Mouse (Mus musculus): ENCODE data around the gene Arl15. TPM values are rescaled to one million over a fixed set of nuclear protein-coding genes. Genes with fewer than 3 reads are reported as not detected.

The Arl15 gene
- total RNA-seq, 2 experiments from 2014 or later = 12.1 to 14.3 TPM

DNA sequence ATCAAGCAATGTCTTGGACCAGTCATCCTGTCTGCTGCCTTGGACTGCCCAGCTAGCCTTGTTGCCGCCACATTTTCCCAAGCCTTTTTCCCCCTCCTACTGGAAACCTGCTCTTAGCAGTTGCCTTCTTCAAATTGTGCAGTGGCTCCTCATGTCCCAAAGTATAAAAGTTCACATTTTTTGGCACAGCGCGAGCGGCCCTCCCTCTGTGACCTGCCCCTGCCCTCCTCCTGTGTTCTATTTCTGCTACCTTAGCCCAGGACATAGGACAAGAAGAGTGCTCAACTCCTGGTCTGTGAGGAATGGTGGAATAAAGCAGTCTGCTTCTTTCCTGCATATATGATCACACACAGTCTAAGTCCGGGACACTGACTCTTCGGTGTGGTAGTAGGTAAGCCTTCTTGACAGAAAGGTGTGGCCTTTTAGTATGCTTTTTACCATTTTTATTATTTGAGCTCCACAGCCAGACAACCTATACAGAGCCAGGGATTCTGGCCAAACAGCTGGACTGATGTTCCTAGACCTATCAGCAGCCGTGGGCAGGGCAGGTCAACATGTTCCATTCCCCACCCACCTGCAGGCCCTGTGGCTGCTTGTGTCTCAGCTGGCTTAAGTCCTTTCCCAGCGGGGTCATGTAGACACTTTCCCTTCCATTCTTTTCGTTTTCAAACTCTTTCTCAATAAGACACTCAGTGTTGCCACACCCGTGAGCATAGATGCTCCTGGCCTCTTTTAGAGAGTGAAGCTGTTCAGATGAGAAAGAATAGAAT, 293.6 kb downstream of the Arl15 start:
- no peak for ATAC-seq (ENCODE audit: poor library complexity, severe bottlenecking)

DNA sequence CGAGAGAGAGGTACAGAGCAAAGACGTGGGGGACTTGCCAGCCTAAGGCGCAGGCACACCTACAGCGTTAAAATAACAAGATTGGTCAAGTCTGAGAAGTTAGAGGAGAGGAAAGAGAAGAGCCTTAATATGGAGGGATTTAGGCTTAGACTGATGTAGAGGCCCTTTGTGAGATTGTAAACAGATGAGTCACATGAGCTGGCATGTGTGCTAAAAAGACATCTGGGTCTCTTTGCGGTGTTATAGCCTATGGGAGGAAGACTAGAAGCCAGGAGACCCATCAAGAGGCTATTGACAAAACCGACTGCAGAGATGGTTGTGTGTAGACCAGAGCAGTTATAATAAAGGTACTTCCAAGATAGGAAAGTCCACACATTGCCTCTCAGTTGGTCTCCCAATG, 296.5 kb downstream of the Arl15 start:
- ATAC-seq (ENCODE audit: poor library complexity, severe bottlenecking) = no peak

DNA sequence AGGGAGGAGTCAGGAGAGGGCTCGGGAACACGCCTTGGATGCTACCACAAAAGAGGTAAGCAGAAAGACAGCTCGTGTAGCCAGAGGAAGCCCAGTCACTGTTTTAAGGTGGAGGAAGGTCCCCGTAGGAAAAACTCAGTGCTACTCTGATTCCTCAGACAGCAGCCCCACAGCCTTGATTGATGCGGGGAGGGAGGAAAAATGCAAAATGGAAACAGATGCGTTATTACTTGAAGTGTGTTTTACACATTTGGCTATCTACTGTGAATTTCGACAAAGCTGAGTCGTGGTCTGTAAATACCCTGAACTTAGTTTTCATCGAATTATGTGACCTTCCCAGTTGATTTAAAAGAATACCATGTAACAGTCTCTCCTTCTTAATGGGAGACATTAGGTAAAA, 296.9 kb downstream of the Arl15 start:
- no peak for ATAC-seq (ENCODE audit: poor library complexity, severe bottlenecking)

DNA sequence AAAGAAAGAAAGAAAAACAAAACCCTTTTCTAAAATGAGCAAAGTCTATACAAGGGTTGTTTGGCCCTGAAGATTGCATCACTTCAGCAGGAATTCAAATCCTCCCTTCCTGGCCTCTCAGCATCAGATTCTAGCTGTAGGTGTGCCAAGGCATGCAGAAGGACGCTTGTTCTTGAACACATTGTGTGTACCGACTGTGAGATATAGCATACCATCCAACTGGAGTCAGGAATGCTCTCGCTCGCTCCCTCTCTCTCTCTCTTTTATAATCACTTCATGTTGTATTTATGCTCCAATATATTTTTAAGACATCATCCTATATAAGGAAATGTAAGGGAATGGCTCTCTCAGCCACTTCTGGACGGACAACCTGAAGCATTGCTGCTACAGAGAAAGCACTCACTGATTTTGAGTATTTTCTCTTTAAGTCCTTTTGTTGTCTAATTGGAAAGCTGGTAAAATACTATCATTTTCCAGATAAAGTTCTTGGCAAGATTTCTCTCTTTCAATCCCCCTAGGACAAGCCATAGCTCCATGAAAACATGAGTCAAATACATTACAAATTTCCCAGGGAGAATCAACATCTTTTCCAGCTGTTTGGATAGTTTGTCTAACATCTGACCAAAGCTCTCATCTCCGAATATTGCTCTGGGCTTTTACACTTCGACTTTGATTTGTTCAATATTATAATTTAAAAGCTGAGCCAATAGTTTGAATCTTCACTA, 300.0 kb downstream of the Arl15 start:
- no peak for ATAC-seq (ENCODE audit: poor library complexity, severe bottlenecking)

DNA sequence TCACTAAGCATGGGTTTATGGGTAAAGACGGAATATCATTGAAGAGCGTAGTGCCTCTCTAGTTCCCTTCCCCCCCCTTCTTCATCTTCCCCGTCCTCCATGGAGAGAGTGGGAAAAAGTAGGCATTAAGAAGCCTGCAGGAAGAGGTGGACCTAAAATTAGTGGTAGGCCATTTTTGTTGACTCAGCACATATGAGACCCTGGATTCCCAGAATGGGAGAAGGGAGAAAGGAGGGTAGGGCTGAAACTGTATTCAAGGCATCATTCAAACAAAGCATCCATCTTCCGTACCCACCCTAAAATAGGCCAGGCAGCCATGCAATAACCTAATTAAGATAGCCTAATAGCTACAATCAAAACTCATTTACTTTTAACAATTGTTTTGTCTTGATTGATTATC, 301.1 kb downstream of the Arl15 start:
- ATAC-seq (ENCODE audit: poor library complexity, severe bottlenecking) = no peak

DNA sequence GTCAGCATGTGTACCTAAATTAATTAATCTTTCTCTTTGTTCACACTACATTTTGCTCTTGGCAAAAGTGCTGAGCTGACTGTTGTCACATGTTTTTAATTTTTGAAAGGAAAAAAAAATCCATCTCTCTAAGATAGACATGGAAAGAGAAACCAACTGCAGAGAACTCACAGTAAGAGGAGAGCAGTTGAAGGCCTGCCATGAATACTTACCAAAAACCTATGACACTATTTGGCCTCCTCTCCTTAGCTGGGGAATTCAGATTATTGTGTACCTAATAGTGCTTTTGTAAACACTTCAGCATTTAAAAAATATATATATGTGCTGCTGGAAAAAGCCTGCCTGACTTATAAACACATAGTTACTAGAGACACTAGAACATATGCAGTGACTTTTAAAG, 302.1 kb downstream of the Arl15 start:
- no peak for ATAC-seq (ENCODE audit: poor library complexity, severe bottlenecking)

DNA sequence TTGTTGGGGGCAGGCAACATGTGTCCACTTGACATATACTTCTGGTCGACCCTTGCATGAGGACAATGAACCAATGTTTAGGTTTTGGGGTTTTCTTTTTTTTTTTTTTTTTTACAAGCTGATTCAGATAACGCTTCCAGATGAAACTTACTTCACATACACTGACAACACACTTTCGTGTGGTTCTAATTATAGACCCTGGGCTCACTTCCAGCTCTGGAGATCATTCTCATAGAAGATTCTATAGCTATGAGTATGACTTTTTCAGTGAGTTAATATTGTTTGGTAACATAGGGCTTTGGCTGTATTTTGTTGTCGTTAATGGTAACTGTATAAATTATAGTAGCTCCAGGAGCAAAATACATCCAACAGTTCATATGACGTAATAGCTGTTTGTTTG, 306.9 kb downstream of the Arl15 start:
- no peak for ATAC-seq (ENCODE audit: poor library complexity, severe bottlenecking)

DNA sequence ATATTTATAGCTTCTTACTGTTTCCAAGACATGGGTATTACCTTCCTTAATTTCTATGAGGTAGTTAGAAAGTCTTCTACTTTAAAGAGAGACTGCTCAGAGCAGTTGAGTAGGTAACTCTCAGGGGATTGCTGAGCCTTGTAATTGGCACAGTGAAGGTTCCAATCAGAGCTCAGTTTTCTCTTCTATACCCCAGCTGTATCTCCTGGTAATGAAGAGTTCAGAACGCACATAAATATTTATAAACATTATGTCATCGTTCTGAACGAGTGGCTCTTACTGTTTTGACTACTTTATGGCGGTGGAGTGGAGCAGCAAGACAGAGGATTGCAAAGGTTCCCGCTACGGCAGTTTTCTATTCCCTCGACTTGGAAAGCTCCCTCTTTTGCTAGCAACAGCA, 311.8 kb downstream of the Arl15 start:
- ATAC-seq (ENCODE audit: poor library complexity, severe bottlenecking) = no peak

DNA sequence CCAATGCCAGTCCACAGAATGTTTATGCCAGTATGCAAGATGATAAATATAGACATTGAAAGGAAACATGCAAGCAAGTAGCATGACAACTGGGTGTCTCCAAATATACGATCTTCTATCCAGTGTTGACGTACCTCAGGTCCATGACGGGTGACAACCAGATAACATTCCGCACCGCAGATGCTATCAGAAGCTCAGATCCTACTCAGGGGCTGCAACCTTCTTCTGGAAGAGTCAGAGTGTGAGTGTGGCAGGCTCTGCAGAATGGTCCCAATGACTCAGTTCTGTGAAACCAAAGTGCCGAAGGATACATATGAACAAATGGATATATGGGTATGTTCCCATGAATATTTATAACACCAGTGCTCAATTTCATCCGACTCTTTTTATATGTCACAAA, 313.2 kb downstream of the Arl15 start:
- ATAC-seq (ENCODE audit: poor library complexity, severe bottlenecking) = no peak

DNA sequence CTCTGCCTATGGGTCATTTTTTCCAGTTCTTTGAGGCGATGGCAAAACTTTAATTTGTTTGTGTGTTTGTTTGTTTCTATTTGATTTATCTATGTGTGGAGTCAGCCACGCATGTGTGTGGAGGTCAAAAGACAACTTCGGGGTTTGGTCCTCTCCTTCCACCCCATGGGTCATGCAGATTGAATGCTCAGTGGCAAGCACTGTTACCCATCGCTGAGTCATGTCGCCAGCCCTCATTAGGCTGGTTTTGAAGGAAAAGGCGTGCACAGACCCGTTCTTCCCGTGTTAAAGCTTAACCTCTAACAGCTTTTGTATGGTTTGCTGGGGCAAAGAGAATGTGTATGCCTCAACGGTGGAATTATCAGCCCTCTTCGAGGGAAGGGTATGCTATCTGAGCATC, 315.1 kb downstream of the Arl15 start:
- no peak for ATAC-seq (ENCODE audit: poor library complexity, severe bottlenecking)

DNA sequence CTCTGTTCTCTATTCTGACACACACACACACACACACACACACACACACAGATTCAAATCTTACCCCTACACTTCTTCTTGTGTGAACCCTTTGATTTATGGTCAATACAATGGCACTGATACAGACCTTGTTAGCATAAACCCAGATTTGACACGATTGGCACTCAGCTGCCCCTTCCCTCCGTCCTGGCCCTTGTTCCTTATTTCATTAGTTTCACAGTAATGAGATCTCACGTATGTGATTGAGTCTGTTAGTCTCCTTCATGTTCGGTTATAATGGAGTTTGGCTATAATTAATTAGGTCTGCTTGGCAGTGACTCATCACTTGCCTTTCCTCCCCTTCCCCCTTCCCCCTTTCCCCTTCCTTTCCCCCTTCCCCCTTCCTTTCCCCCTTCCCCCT, 315.5 kb downstream of the Arl15 start:
- ATAC-seq (ENCODE audit: poor library complexity, severe bottlenecking) = no peak

DNA sequence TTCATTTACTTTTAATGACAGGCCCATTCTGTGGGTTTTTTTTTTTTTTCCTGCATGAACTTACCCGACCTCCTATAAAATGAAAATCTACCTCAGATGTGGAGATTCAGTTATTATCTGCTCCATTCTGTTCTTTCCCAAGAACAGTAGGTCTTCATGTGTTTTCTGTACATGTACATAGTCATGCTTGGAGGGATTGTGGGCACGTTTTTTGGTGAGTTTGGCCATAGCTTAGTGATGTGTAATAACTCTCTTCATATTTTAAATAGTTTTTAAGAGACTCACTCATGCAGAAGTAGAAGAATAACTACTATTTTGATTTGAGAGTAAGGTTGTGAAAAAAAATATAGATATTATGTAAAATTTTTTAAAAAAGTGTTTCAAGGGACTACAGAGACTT, 319.2 kb downstream of the Arl15 start:
- no peak for ATAC-seq (ENCODE audit: poor library complexity, severe bottlenecking)

DNA sequence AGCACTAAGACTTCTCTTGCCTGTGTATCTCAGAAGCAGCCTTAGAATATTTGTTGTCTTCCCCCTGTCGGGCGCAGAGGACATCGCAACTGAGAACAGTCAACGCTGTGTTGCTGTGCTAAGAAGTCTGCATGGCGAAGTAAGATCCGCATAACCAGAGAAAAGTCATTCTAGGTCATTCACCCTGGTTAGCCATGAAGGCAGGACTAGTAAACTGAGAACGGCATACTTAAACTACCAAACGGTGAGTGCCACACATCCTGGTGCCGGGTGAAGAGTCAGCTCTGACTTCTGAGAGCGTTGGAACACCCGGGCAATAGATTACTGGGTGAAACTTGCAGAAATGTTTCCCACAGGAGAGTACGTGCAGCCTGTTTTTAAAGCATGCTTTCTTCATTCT, 320.3 kb downstream of the Arl15 start:
- no peak for ATAC-seq (ENCODE audit: poor library complexity, severe bottlenecking)

DNA sequence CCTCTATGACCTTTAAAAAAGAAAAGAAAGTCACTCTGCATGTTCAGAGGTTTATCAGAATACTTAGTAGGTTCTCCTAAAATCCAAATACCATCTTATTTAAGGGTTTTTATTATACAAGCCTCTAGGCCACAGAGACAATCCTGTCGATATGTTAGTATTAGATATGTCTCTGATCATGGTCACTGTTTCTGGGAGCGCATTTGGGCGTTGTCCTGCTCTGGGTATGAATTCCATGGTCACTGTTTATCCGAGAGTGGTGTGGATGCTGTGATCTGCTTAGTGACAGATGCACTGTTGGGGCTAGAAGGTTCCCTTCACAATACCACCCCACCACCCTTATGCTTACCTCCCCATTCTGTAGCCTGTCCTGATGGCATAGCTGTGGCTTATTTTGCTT, 320.8 kb downstream of the Arl15 start:
- ATAC-seq (ENCODE audit: poor library complexity, severe bottlenecking) = no peak

DNA sequence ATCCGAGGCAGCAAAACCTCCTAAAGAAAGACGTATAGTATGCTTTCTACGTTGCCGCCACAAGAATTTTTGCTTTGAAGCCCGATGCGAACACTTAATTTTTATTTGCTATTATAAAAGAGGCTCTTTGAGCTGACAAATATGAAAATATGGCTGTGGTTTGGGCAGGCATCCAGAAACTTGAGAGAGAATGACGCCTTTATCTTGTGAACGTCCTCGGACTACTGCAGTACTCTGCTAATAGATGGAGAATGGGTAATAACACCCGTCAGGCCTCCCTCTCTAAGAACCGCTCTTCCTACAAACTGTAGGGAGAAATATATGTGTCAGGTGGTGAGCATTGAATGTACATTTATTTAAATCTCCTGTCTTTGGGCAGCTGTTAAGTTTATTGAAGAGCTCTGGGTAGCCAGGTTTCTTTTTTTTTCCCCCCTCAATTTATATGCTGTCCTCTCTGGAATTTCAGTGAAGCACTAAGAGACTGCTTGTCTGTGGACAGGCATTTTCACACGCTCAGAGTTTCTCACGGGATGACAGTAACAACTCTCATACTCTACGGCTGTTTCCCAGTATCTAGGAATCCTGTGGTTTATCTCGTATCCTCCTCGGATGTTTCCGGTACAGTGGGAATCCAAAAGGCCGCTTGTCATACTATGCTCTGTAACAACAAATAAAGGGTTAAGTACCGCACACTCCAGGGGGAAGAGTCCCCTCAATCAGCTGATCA, 324.0 kb downstream of the Arl15 start:
- ATAC-seq (ENCODE audit: poor library complexity, severe bottlenecking) = no peak

DNA sequence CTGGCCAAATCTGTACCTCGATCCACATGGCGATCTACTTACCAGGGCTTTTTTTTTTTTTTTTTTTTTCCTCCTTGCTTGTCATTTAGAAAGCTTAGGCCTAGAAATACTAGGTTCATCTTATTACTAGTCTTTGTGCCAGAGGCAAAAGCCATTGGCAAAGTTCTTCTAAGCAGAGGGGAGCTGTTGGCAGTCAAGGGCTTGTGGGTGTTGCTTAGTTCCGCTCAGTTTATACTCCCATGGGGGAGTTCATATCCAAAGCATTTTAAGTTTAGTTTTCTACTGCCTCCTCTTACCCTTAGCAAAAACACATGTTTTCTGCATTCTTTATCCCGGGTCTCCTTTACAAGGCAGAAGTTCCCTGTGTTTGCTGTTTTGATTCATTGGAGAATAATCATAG, 325.5 kb downstream of the Arl15 start:
- no peak for ATAC-seq (ENCODE audit: poor library complexity, severe bottlenecking)

DNA sequence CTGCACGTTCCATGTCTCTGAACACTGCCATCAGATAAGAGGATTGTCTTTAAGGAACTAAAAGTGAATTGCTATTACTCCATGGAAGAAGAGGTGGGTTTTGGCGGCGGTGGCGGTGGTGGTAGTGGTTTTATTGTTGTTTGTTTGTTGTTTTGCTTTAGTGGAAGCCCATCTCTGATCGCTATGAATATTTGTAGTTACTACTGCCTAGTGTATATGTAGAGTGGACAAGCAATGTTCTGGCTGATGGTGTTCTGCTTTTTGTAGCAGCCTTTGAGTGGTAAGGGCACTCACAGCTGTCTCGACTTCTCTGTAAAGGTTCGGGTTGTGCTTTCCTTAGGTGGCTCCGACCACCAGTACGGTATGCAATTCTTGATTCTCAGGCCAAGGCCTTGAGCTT, 327.3 kb downstream of the Arl15 start:
- no peak for ATAC-seq (ENCODE audit: poor library complexity, severe bottlenecking)

DNA sequence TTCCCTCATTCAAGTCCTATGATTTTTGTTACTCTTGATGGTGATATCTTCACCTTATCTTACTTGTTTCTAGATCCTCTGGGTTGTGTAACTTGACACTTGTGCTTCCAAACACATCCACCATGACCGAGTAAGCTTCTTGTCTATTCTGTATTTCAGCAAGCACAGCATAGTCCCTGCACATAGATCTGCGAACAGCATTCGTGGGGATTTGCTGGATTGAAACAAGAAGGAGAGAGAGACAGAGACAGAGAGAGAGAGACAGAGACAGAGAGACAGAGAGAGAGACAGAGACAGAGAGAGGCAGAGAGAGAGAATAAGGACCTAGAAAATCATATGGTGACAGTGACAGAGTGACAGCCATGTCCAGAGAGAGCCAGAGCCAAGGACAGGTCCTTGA, 329.1 kb downstream of the Arl15 start:
- no peak for ATAC-seq (ENCODE audit: poor library complexity, severe bottlenecking)

DNA sequence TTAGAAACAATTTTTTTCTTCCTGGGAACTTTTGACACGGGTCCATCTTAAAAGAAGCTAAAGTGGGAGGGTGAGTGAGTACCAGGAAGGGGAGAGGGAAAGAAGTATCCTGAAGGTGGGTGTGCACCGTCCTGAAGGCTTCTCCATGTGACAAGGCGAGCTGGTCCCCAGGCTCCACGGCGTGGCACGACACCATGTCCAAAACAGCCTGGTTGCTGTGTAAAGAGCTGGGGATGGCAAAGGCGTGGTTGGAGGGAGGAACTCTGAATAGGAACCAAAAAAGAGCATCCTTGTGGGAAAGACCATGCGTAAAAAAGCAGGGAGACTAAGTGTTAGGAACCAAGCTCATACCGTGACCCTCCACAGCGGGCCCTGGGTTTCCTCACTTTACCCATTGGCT, 330.1 kb downstream of the Arl15 start:
- no peak for ATAC-seq (ENCODE audit: poor library complexity, severe bottlenecking)

DNA sequence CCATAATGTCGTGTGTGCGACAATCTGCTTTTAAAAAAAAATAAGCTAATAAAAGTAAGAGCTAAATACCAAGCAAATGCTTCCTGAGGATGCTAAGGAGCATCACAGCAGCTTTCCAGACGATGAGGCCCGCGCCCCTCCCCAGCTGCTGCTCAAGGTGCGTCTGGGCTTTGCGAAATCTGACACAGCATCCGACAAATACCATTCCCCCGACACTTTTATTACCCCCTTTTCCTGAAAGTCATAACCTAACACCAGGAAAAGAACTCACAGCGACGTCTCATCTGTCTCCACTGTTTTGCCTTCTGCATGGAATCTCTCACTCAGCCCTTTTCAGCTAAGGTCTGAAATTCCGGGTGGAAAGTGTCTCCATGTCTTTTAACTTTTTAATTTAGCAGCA, 330.7 kb downstream of the Arl15 start:
- ATAC-seq (ENCODE audit: poor library complexity, severe bottlenecking) = no peak

DNA sequence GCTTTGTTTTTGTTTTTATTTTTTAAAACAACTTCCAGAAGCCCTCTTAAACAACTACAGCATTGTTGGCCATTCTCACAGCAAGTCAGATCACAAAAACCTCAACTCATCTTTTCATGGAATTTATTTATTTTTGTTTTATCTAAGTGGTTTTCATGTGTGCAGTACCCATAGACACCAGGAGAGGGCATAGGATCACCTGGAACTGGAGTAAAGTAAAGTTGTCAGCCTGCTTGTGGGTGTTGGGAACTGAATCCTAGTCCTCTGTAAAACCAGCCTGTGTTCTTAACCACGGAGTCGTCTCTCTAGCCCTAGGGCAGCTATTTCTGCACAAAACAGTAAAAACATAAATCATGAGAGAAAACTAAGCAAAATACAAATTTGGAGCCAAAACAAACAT, 334.1 kb downstream of the Arl15 start:
- no peak for ATAC-seq (ENCODE audit: poor library complexity, severe bottlenecking)

DNA sequence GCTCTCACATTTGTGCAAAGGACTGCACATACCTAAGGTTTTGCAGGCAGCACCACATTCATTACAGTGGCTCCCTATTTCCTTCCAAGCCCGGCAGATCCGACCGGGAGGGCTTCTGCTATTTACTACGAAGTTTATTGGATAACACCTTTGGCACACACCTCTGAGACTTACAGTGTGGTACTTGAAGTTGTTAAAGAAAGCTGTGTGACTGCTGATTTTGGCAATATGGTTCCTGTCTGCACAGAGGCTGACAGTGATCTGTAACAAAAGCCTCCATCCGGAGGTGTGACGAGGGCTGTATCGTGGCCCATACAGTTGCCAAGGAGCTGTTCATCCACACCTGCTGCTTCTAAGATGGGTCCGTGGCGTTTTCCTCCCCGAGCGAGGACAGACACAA, 335.7 kb downstream of the Arl15 start:
- ATAC-seq (ENCODE audit: poor library complexity, severe bottlenecking) = no peak

Data from megakaryocyte, adult 5-6 weeks (primary cell).